Mouse (Mus musculus) midbrain, embryonic 15.5 days (tissue): ENCODE measurements around the gene Ptk6. TPM values are rescaled to one million over a fixed set of nuclear protein-coding genes. Genes with fewer than 3 reads are reported as not detected.

ENCODE experiments used
- ATAC-seq: fragments of 200-750 bp; cut with Nextera tagmentation; replicated peaks from 2 replicates; pipeline ENCODE4 v1.8.0; 2017; ENCODE audit warnings: moderate TSS enrichment
- H3K27ac ChIP-seq: fragments of 300-500 bp; sonication (generic); 2 replicates; pipeline ENCODE4 v1.5.1; 2015; ENCODE audit warnings: mild to moderate bottlenecking, inconsistent platforms
- H3K27me3 ChIP-seq: fragments of 300-500 bp; sonication (generic); replicated peaks from 2 replicates; pipeline ENCODE4 v1.6.1; 2015; ENCODE audit warnings: inconsistent platforms
- H3K36me3 ChIP-seq: fragments of 300-500 bp; sonication (generic); replicated peaks from 2 replicates; pipeline ENCODE4 v1.6.1; 2015; ENCODE audit warnings: inconsistent platforms
- H3K4me1 ChIP-seq: fragments of 300-500 bp; sonication (generic); 2 replicates; pipeline ENCODE4 v1.6.1; 2015; ENCODE audit warnings: inconsistent platforms
- H3K4me2 ChIP-seq: fragments of 300-500 bp; sonication (generic); 2 replicates; pipeline ENCODE4 v1.6.1; 2015; ENCODE audit warnings: inconsistent platforms, mild to moderate bottlenecking, moderate library complexity
- H3K4me3 ChIP-seq: fragments of 300-500 bp; sonication (generic); 2 replicates; pipeline ENCODE4 v1.5.1; 2015; ENCODE audit warnings: mild to moderate bottlenecking, inconsistent platforms
- H3K9ac ChIP-seq: fragments of 300-500 bp; sonication (generic); 2 replicates; pipeline ENCODE4 v1.6.1; 2015; ENCODE audit warnings: mild to moderate bottlenecking, inconsistent platforms
- H3K9me3 ChIP-seq: fragments of 300-500 bp; sonication (generic); 2 replicates; pipeline ENCODE4 v1.6.1; 2016; ENCODE audit warnings: inconsistent platforms
- WGBS: fragments of 180-500 bp; shearing (Covaris S2); methylation state at CpG from one replicate; pipeline ENCODE4 v1.1.7; 2015; ENCODE audit warnings: mixed read lengths; 5-methylcytosine and 5-hydroxymethylcytosine counted together
- polyA plus RNA-seq: library from polyadenylated mRNA; unstranded; fragments of >200 nt; fragmentation: Nextera tagmentation; extraction: Ambion mirVana; gene quantifications from 2 replicates; pipeline ENCODE4 v1.2.1, GENCODE M21; 2015

Gene Ptk6
- polyA plus RNA-seq, 1 experiment from 2014 or later = not detected

GRCm38 (mm10) chr2:181186635-181187034 lies 16.0 kb downstream of the Ptk6 start:
- Histone ChIP-seq H3K36me3 (0 out of 2 replicates have a peak, but pooled peaks cover 4% of the 10 kb centered on the region), H3K9ac (peak overlapping the region; percentile 94), H3K4me3 (peak overlapping the region; percentile 78), H3K4me2 (peak overlapping the region; percentile 65), H3K27ac (peak overlapping the region; percentile 95), H3K4me1 (peaks cover 18% of the 10 kb centered on the region), H3K27me3 (no peaks in the 10 kb centered on the region), H3K9me3 (no peaks in the 10 kb centered on the region)
- 0% methylated on average over 14 of the region's 14 CpGs for WGBS
- peak; percentile 88 for ATAC-seq

- ATAC-seq = no peak
- Histone ChIP-seq H3K4me1 (no peaks in the 10 kb centered on the region), H3K36me3 (no peaks in the 10 kb centered on the region), H3K4me3 (no peak overlapping the region), H3K9me3 (no peaks in the 10 kb centered on the region), H3K9ac (no peak overlapping the region), H3K4me2 (no peak overlapping the region), H3K27ac (no peak overlapping the region), H3K27me3 (no peaks in the 10 kb centered on the region)
- 83% methylated on average over 6 of the region's 6 CpGs for WGBS
Observed at GRCm38 (mm10) chr2:181180898-181181297, 21.7 kb downstream of the Ptk6 start.

- WGBS = 86% methylated on average over 5 of the region's 5 CpGs
- Histone ChIP-seq H3K4me2 (no peak overlapping the region), H3K27me3 (no peaks in the 10 kb centered on the region), H3K9ac (no peak overlapping the region), H3K4me3 (no peak overlapping the region), H3K27ac (no peak overlapping the region), H3K9me3 (no peaks in the 10 kb centered on the region), H3K4me1 (no peaks in the 10 kb centered on the region), H3K36me3 (no peaks in the 10 kb centered on the region)
- ATAC-seq = no peak
Observed at GRCm38 (mm10) chr2:181178471-181178870, 24.1 kb downstream of the Ptk6 start.

- H3K27ac ChIP-seq = no peak overlapping the region
- no peaks in the 10 kb centered on the region for H3K4me1 ChIP-seq
- ATAC-seq = no peak
- 70% methylated on average over 3 of the region's 3 CpGs for WGBS
- H3K36me3 ChIP-seq = no peaks in the 10 kb centered on the region
- H3K9ac ChIP-seq = no peak overlapping the region
- no peak overlapping the region for H3K4me2 ChIP-seq
- H3K4me3 ChIP-seq = no peak overlapping the region
- no peaks in the 10 kb centered on the region for H3K9me3 ChIP-seq
- no peaks in the 10 kb centered on the region for H3K27me3 ChIP-seq
Observed at GRCm38 (mm10) chr2:181178015-181178414, 24.6 kb downstream of the Ptk6 start.

- no peak for ATAC-seq
- no peaks in the 10 kb centered on the region for H3K4me1 ChIP-seq
- no peak overlapping the region for H3K27ac ChIP-seq
- no peaks in the 10 kb centered on the region for H3K27me3 ChIP-seq
- H3K9ac ChIP-seq = no peak overlapping the region
- H3K36me3 ChIP-seq = no peaks in the 10 kb centered on the region
- H3K9me3 ChIP-seq = no peaks in the 10 kb centered on the region
- no peak overlapping the region for H3K4me2 ChIP-seq
- 92% methylated on average over 3 of the region's 3 CpGs for WGBS
- H3K4me3 ChIP-seq = no peak overlapping the region
Observed at GRCm38 (mm10) chr2:181174646-181175045, 27.9 kb downstream of the Ptk6 start.

GRCm38 (mm10) chr2:181166469-181166868 lies 36.1 kb downstream of the Ptk6 start:
- H3K27ac ChIP-seq = no peak overlapping the region
- H3K4me3 ChIP-seq = no peak overlapping the region
- H3K4me1 ChIP-seq = no peaks in the 10 kb centered on the region
- no peaks in the 10 kb centered on the region for H3K9me3 ChIP-seq
- WGBS = 87% methylated on average over 5 of the region's 5 CpGs
- no peak for ATAC-seq
- H3K4me2 ChIP-seq = no peak overlapping the region
- no peaks in the 10 kb centered on the region for H3K27me3 ChIP-seq
- no peak overlapping the region for H3K9ac ChIP-seq
- H3K36me3 ChIP-seq = no peaks in the 10 kb centered on the region

GRCm38 (mm10) chr2:181160821-181161220 lies 41.8 kb downstream of the Ptk6 start:
- 76% methylated on average over 4 of the region's 4 CpGs for WGBS
- no peak overlapping the region for H3K4me2 ChIP-seq
- H3K27me3 ChIP-seq = no peaks in the 10 kb centered on the region
- H3K36me3 ChIP-seq = no peaks in the 10 kb centered on the region
- H3K4me3 ChIP-seq = no peak overlapping the region
- no peaks in the 10 kb centered on the region for H3K9me3 ChIP-seq
- no peak overlapping the region for H3K9ac ChIP-seq
- no peak overlapping the region for H3K27ac ChIP-seq
- ATAC-seq = no peak
- H3K4me1 ChIP-seq = peaks cover 37% of the 10 kb centered on the region

GRCm38 (mm10) chr2:181159771-181160170 lies 42.8 kb downstream of the Ptk6 start:
- 0% methylated on average over 2 of the region's 2 CpGs for WGBS
- Histone ChIP-seq H3K27ac (peak overlapping the region; percentile 80), H3K9ac (no peak overlapping the region), H3K4me2 (peak overlapping the region; percentile 30), H3K9me3 (no peaks in the 10 kb centered on the region), H3K27me3 (no peaks in the 10 kb centered on the region), H3K4me1 (peaks cover 48% of the 10 kb centered on the region), H3K36me3 (no peaks in the 10 kb centered on the region), H3K4me3 (no peak overlapping the region)
- ATAC-seq = peak; percentile 81

GRCm38 (mm10) chr2:181159091-181159514 lies 43.5 kb downstream of the Ptk6 start:
- no peaks in the 10 kb centered on the region for H3K27me3 ChIP-seq
- H3K27ac ChIP-seq = peak overlapping the region; percentile 80
- no peak for ATAC-seq
- 45% methylated on average over 7 of the region's 7 CpGs for WGBS
- no peak overlapping the region for H3K4me2 ChIP-seq
- H3K4me1 ChIP-seq = peaks cover 55% of the 10 kb centered on the region
- peak overlapping the region; percentile 18; the same call in 1 of the 2 replicates for H3K9ac ChIP-seq
- no peaks in the 10 kb centered on the region for H3K36me3 ChIP-seq
- H3K4me3 ChIP-seq = no peak overlapping the region
- no peaks in the 10 kb centered on the region for H3K9me3 ChIP-seq

GRCm38 (mm10) chr2:181158471-181158870 lies 44.1 kb downstream of the Ptk6 start:
- no peak overlapping the region for H3K4me3 ChIP-seq
- H3K9ac ChIP-seq = no peak overlapping the region
- no peaks in the 10 kb centered on the region for H3K9me3 ChIP-seq
- no peak overlapping the region for H3K4me2 ChIP-seq
- ATAC-seq = no peak
- H3K27me3 ChIP-seq = no peaks in the 10 kb centered on the region
- peak overlapping the region; percentile 14; the same call in 1 of the 2 replicates for H3K27ac ChIP-seq
- no peaks in the 10 kb centered on the region for H3K36me3 ChIP-seq
- H3K4me1 ChIP-seq = peaks cover 55% of the 10 kb centered on the region
- WGBS = 88% methylated on average over 2 of the region's 2 CpGs

- Histone ChIP-seq H3K27ac (peak overlapping the region; percentile 91), H3K4me3 (peak overlapping the region; percentile 49), H3K36me3 (0 out of 2 replicates have a peak, but pooled peaks cover 1% of the 10 kb centered on the region), H3K9ac (no peak overlapping the region), H3K9me3 (no peaks in the 10 kb centered on the region), H3K27me3 (no peaks in the 10 kb centered on the region), H3K4me2 (peak overlapping the region; percentile 73), H3K4me1 (peaks cover 55% of the 10 kb centered on the region)
- no peak for ATAC-seq
- 76% methylated on average over 6 of the region's 6 CpGs for WGBS
Observed at GRCm38 (mm10) chr2:181157716-181158302, 44.8 kb downstream of the Ptk6 start.

GRCm38 (mm10) chr2:181157180-181157579 lies 45.4 kb downstream of the Ptk6 start:
- Histone ChIP-seq H3K4me2 (peak overlapping the region; percentile 73), H3K27ac (peak overlapping the region; percentile 91), H3K36me3 (0 out of 2 replicates have a peak, but pooled peaks cover 5% of the 10 kb centered on the region), H3K9ac (peak overlapping the region; percentile 71), H3K27me3 (no peaks in the 10 kb centered on the region), H3K4me3 (peak overlapping the region; percentile 49), H3K4me1 (peaks cover 55% of the 10 kb centered on the region), H3K9me3 (no peaks in the 10 kb centered on the region)
- 0 out of 2 replicates have a peak, but pooled peaks have one; percentile 2 for ATAC-seq
- WGBS = 74% methylated on average over 4 of the region's 4 CpGs
